Mouse (Mus musculus): ENCODE data around the gene Cnnm2. TPM values are rescaled to one million over a fixed set of nuclear protein-coding genes. Genes with fewer than 3 reads are reported as not detected.
A peak's percentile ranks its signal among the peaks of the same experiment; 100 is the strongest.

The Cnnm2 gene
- total RNA-seq, 2 experiments from 2014 or later = 33.3 to 33.9 TPM

- intact Hi-C loops (cut with DNase I) = no loop called here
- DNase-seq (ENCODE audit: low spot score in 2 of 2) = peak in 1 of 2 experiments; percentile 78
Observed at GRCm38 (mm10) chr19:46789782-46790181, 28.4 kb downstream of the Cnnm2 start.

- no peak for DNase-seq (ENCODE audit: low spot score in 2 of 2)
- intact Hi-C loops (cut with DNase I) = no loop called here
Observed at GRCm38 (mm10) chr19:46791360-46791759, 30.0 kb downstream of the Cnnm2 start.

GRCm38 (mm10) chr19:46791921-46792320, 30.5 kb downstream of the Cnnm2 start:
- intact Hi-C loops (cut with DNase I) = no loop called here
- DNase-seq (ENCODE audit: low spot score in 2 of 2) = no peak

GRCm38 (mm10) chr19:46792480-46792879, 31.1 kb downstream of the Cnnm2 start:
- intact Hi-C loops (cut with DNase I) = no loop called here
- DNase-seq (ENCODE audit: low spot score in 2 of 2) = no peak

GRCm38 (mm10) chr19:46794181-46794580, 32.8 kb downstream of the Cnnm2 start:
- no peak for DNase-seq (ENCODE audit: low spot score in 2 of 2)
- intact Hi-C loops (cut with DNase I) = no loop called here

- DNase-seq (ENCODE audit: low spot score in 2 of 2) = peak in 1 of 2 experiments; percentile 30
- intact Hi-C loops (cut with DNase I) = no loop called here
Observed at GRCm38 (mm10) chr19:46799903-46800583, 38.6 kb downstream of the Cnnm2 start.

GRCm38 (mm10) chr19:46801492-46801891, 40.1 kb downstream of the Cnnm2 start:
- DNase-seq (ENCODE audit: low spot score in 2 of 2) = no peak
- intact Hi-C loops (cut with DNase I) = no loop called here

GRCm38 (mm10) chr19:46802306-46802705, 40.9 kb downstream of the Cnnm2 start:
- intact Hi-C loops (cut with DNase I) = no loop called here
- no peak for DNase-seq (ENCODE audit: low spot score in 2 of 2)

- intact Hi-C loops (cut with DNase I) = no loop called here
- DNase-seq (ENCODE audit: low spot score in 2 of 2) = no peak
Observed at GRCm38 (mm10) chr19:46803732-46804131, 42.3 kb downstream of the Cnnm2 start.

GRCm38 (mm10) chr19:46804751-46805150, 43.4 kb downstream of the Cnnm2 start:
- intact Hi-C loops (cut with DNase I) = no loop called here

GRCm38 (mm10) chr19:46805933-46806688, 44.7 kb downstream of the Cnnm2 start:
- no peak for DNase-seq (ENCODE audit: low spot score in 2 of 2)
- intact Hi-C loops (cut with DNase I) = no loop called here

More at GRCm38 (mm10) chr19:46804751-46805150, 43.4 kb downstream of the Cnnm2 start:
- DNase-seq (ENCODE audit: low spot score in 2 of 2) = peak; percentile 10 to 46

- intact Hi-C loops (cut with DNase I) = no loop called here
- no peak for DNase-seq (ENCODE audit: low spot score in 2 of 2)
Observed at GRCm38 (mm10) chr19:46808261-46808660, 46.9 kb downstream of the Cnnm2 start.

GRCm38 (mm10) chr19:46809031-46809430, 47.6 kb downstream of the Cnnm2 start:
- intact Hi-C loops (cut with DNase I) = no loop called here
- DNase-seq (ENCODE audit: low spot score in 2 of 2) = no peak

- no peak for DNase-seq (ENCODE audit: low spot score in 2 of 2)
- intact Hi-C loops (cut with DNase I) = no loop called here
Observed at GRCm38 (mm10) chr19:46819276-46819675, 57.9 kb downstream of the Cnnm2 start.

GRCm38 (mm10) chr19:46822491-46822890, 61.1 kb downstream of the Cnnm2 start:
- no peak for DNase-seq (ENCODE audit: low spot score in 2 of 2)
- intact Hi-C loops (cut with DNase I) = no loop called here

GRCm38 (mm10) chr19:46823759-46824158, 62.4 kb downstream of the Cnnm2 start:
- intact Hi-C loops (cut with DNase I) = no loop called here
- DNase-seq (ENCODE audit: low spot score in 2 of 2) = peak in 1 of 2 experiments; percentile 21

- intact Hi-C loops (cut with DNase I) = no loop called here
- DNase-seq (ENCODE audit: low spot score in 2 of 2) = no peak
Observed at GRCm38 (mm10) chr19:46824867-46825266, 63.5 kb downstream of the Cnnm2 start.

- DNase-seq (ENCODE audit: low spot score in 2 of 2) = no peak
- intact Hi-C loops (cut with DNase I) = no loop called here
Observed at GRCm38 (mm10) chr19:46827654-46828165, 66.3 kb downstream of the Cnnm2 start.

GRCm38 (mm10) chr19:46828961-46829360, 67.6 kb downstream of the Cnnm2 start:
- intact Hi-C loops (cut with DNase I) = no loop called here
- DNase-seq (ENCODE audit: low spot score in 2 of 2) = peak in 1 of 2 experiments; percentile 47

GRCm38 (mm10) chr19:46831381-46831780, 70.0 kb downstream of the Cnnm2 start:
- intact Hi-C loops (cut with DNase I) = no loop called here
- peak in 1 of 2 experiments; percentile 22 for DNase-seq (ENCODE audit: low spot score in 2 of 2)

GRCm38 (mm10) chr19:46834301-46834700, 72.9 kb downstream of the Cnnm2 start:
- DNase-seq (ENCODE audit: low spot score in 2 of 2) = peak; percentile 50 to 80
- intact Hi-C loops (cut with DNase I) = no loop called here

Data from left cerebral cortex, postnatal 25 days (tissue).